Mouse (Mus musculus): ENCODE data around the gene Birc3.

The Birc3 gene

DNA sequence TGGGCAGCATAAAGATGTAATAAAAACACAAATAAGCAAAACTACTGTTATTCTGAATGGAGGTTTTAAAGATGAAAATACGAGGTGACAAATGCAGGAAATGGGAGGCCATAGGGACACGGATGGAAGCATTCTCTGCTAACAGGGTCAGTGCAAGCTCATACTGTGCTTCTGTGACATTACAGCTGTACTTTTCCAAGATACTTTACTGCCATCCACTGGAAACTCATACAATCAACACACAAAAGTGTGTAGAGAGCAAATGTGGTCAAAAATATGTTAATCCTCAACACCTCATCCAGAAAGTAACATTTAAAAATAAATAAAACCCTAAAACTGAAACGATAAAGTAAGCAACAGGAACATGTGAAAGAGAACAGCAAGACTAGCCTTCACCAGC is 50.2 kb downstream of the Birc3 start:
- no peak for DNase-seq (ENCODE audit: low read depth, low spot score)

DNA sequence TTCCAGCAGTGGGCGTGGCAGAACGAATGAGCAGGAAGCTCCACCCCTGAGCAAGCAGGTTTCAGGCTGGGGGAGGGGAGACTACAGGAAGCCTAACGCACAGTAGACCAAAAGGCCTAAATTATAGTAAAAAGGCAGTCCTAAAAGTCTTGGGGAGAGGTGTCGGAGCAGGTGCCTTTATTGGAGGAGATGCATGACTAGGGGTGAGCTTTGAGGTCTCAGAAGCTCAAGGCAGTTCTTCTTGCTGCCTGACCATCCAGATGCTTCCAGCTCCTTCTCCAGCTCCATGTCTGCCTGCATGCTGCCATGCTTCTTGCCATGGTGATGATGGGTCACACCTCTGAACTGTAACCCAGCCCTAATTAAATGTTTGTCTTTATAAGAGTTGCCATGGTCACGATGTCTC is 67.9 kb downstream of the Birc3 start:
- DNase-seq (ENCODE audit: low read depth, low spot score) = no peak
